Mouse (Mus musculus): ENCODE results near the gene Sohlh2. TPM values are rescaled to one million over a fixed set of nuclear protein-coding genes. Genes with fewer than 3 reads are reported as not detected.
A peak's percentile ranks its signal among the peaks of the same experiment; 100 is the strongest.
"Not testable (repeated sequence)": the region's sequence is repeated elsewhere in the genome, so short reads cannot be mapped to it uniquely, and the experiment has no call there.

Gene Sohlh2
- total RNA-seq, 1 experiment from 2014 or later: not detected

DNA sequence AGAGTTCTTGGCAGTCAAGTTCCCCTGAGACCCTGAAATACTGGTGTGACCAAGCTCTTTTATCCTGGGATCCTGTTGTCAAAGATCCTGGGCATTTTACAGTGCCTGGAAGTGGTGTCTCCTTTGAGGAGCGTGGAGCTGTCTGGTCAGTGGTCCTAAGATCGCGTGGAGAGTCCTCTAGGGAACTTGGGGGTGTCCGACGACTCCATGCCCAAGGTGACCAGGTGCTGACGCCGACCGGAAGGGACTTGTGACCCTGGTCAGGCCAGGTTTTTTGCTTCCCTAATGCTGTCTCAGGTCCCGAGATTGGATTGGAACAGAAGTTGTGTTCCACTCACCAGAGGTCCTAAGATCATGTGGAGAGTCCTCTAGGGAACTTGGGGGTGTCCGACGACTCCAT lies 21.8 kb downstream of the Sohlh2 start:
- ATAC-seq (replicated peaks; ENCODE audit: low read depth, poor library complexity, severe bottlenecking): not testable (repeated sequence)

- no peak for ATAC-seq (replicated peaks; ENCODE audit: low read depth, poor library complexity, severe bottlenecking)
These were observed 24.6 kb downstream of the Sohlh2 start for GRCm38 (mm10) chr3:55206413-55206812.

- no peak for ATAC-seq (replicated peaks; ENCODE audit: low read depth, poor library complexity, severe bottlenecking)
These were observed 25.8 kb downstream of the Sohlh2 start for GRCm38 (mm10) chr3:55207665-55208064.

DNA sequence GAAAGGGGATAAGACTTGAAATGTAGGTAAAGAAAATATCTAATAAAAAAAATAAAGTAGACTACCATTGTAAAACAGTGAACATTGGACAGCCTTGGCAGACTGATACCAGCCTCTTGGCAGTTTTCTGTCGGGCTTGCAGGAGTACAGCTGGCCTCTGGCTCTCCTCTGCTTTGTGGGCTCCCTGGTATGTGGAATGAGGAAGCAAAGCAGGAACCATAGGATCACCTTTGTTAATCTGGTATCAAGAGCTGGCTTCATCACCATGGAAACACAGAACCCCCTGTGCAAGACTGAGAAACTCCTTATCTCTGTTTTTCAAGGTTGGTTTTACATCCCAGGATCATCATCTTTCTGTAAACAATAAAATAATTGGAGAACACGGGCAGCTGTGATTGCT lies 30.4 kb downstream of the Sohlh2 start:
- no peak for ATAC-seq (replicated peaks; ENCODE audit: low read depth, poor library complexity, severe bottlenecking)

GRCm38 (mm10) chr3:55213785-55214184 lies 32.0 kb downstream of the Sohlh2 start:
- no peak for ATAC-seq (replicated peaks; ENCODE audit: low read depth, poor library complexity, severe bottlenecking)

- no peak for ATAC-seq (replicated peaks; ENCODE audit: low read depth, poor library complexity, severe bottlenecking)
These were observed 32.6 kb downstream of the Sohlh2 start for GRCm38 (mm10) chr3:55214413-55214812.

GRCm38 (mm10) chr3:55222502-55222901 lies 40.7 kb downstream of the Sohlh2 start:
- ATAC-seq (replicated peaks; ENCODE audit: low read depth, poor library complexity, severe bottlenecking): no peak

DNA sequence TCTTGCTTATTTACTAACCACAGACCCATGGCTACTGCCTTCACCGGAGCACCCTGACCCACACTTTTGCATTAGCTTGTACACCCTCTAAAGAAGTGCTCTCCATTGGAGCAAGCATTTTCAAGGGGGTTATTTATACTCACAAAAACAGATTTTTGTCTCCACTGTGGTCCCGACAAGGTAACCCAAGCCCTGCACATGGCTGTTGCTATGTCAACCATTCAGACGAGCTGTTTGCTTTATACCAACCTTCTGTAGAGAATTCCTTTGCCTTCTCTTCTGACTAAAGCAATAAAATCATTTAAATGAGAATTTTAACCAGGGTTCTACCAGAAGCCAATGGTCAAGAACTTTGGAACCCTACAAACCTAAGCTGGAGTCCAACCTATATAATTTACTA lies 42.0 kb downstream of the Sohlh2 start:
- ATAC-seq (replicated peaks; ENCODE audit: low read depth, poor library complexity, severe bottlenecking): no peak

DNA sequence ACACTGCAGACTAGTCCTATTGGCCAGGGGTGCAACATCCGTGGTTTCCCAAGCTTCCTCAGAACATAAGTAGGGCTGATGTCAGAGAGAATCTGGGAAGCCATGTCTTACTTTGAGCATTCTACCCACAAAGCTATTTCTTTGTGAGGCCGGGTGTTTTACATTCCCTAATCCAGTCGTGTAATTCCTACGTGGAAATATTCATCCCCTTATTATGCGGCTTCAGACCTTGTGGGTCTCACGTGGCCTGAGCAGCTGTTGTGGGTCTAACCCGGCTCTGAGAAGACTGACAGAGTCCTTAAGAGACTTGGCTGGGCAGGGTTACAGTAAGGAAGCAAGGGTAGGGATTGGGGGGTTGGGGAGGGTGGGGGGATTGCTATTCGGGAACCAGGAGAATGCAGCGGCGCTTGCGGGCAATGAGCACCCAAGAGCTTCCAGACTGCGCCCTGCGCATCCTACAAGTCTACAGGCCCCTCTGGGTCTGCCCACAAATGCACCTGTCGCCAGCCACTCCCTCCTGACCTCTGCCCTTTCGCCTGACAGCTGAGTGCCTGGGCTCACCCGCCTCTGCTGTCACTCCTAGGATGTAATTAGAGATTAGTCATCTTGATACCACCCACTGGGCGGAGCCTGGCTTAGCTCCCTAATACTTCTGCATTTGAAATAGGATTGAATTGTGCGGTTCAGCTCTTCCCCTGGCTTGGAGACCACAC lies 44.8 kb downstream of the Sohlh2 start:
- ATAC-seq (replicated peaks; ENCODE audit: low read depth, poor library complexity, severe bottlenecking): peak; percentile 90

- ATAC-seq (replicated peaks; ENCODE audit: low read depth, poor library complexity, severe bottlenecking): no peak
These were observed 45.4 kb downstream of the Sohlh2 start for GRCm38 (mm10) chr3:55227214-55227581.

DNA sequence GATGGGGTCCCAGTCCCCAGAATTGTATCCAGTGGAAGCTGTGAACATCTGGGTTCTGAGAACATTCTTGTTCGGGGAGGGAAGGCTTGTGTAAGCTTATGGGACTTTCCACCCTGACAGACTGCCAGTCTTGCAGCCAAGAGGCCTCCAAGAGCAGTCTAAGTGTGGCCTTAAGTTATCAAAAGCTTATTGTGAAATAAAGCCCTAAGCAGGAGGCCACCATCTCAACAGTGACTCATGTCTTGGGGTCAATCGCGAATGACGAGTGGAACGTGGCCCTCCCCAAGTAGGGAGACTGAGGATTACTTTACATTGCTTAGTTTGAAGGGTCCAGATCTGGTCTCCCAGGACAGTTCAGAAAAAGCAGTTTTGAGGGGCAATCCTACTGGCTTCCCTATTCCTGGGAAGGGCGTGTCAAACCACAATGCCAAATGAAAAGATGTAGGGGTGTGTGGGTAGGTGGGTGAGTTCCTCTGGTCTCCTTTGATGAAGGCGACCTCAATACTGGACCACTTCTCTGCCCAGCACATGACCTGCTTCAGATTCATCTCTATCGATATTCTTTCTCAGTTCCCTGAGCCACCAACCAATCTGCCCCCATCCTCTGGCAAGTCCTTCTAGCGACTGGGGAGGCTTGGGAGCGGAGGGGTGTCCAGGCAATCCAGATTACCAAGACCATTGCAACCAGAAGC lies 60.0 kb downstream of the Sohlh2 start, which contains the start of gene Dclk1:
Gene Dclk1, plus strand, starts transcription at position 635 of the 692 bp plus-strand sequence.
- ATAC-seq (replicated peaks; ENCODE audit: low read depth, poor library complexity, severe bottlenecking): no peak

- ATAC-seq (replicated peaks; ENCODE audit: low read depth, poor library complexity, severe bottlenecking): no peak
These were observed 60.7 kb downstream of the Sohlh2 start for GRCm38 (mm10) chr3:55242422-55243055.

DNA sequence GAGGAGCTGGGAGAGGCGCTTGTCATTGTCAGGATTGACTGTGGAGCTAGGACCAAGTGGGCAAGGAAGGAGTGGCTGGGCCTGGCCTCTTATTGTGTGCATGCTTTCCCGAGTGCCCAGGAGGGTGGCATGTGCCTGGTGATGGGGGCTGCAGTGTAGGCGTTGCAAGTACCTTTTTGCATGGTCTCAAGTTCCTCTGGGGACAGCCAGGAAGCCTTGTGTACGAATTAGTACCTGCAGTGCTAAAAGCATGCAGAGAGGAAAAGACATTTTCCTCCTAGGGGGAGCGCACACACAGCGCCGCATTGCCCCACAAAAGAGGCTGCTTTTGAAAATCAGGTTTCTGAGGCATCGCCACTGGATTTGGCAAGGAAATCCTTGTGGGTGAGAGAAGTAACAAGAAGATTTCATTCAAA lies 61.2 kb downstream of the Sohlh2 start:
- ATAC-seq (replicated peaks; ENCODE audit: low read depth, poor library complexity, severe bottlenecking): no peak

DNA sequence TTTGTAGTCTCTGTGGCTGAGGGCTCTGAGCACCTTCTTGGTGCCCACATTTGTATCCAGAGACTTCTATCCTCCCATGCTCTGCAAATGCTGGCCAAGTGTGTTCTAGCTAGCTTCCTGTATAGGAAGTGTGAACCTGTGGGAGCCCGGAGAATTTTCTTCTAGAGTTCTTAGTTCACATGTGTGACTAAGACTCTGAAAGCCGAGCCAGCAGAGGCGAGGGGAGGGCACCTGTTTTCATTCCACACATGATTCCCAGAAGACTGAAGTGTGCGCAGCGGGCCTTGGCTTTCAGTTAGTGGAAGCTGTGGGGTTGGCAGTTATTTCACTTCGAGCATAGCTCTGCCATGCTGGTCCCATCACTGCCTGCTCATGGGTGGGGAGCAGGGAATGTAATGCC lies 62.3 kb downstream of the Sohlh2 start:
- ATAC-seq (replicated peaks; ENCODE audit: low read depth, poor library complexity, severe bottlenecking): no peak

DNA sequence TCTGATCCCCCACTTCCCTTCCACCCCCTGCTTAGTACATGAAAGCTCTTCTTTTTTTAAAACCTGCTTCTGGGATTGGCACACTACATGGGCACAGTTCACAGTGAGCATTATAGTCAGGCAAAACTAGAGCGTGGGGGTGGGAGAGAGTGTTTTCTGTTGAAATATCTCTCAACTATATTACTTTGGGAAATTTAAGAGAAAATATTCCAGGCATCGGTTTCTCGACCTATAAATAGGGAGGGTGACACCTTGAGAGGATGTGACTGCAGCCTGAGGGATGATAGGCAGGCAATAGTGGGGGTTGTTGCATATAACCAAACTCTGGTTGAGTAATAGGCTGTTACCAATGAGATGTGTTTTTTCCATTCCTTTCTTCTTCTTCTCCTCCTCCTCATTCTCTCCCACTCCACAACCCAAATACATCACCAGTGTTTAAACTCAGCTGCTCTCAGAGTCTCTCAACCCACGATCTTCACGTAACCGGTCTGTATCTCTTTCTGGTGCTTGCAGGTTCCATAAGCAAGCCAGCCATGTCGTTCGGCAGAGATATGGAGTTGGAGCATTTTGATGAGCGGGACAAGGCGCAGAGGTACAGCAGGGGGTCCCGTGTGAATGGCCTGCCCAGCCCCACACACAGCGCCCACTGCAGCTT lies 64.9 kb downstream of the Sohlh2 start:
- no peak for ATAC-seq (replicated peaks; ENCODE audit: low read depth, poor library complexity, severe bottlenecking)

DNA sequence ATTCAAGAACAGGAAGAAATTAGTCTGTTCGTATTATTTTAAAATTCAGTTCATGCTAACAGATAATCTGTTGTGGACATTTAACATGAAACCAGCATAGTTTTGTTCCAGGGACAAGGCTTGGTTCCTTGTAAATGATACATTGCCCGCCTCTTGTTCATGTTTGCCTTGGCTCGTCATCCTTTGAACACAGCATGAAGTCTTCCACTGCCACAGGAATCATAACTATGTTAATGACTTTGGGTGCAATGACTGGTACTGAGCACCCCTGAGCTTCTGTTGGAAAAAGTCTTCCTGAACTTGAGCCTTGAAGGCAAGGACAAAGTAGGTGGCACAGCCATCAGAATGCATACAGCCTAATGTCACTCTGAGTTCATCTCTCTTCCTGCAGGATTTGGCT lies 66.2 kb downstream of the Sohlh2 start:
- ATAC-seq (replicated peaks; ENCODE audit: low read depth, poor library complexity, severe bottlenecking): no peak

DNA sequence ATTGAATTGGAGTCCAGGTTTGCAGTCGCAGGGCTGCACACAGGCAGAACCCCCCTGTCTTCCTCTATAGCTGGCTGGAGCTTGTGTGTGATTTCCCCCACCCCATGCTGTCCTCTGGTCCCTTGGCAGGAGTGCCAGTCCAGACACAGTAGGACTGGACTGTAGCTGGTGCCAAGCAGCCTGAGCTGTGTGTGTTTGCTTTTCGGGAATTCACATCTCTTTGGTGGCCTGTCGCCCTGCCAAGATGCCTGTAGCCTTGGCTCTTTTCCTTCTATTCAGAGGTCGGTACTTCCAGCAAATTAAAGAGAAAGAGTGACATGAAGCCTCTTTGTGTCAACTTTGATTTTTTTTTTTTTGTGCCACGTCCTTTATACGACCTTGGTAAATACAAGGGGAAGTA lies 66.7 kb downstream of the Sohlh2 start:
- no peak for ATAC-seq (replicated peaks; ENCODE audit: low read depth, poor library complexity, severe bottlenecking)

GRCm38 (mm10) chr3:55250631-55251030 lies 68.8 kb downstream of the Sohlh2 start:
- ATAC-seq (replicated peaks; ENCODE audit: low read depth, poor library complexity, severe bottlenecking): no peak

Measured in common myeloid progenitor, adult 5-6 weeks (primary cell).